Mouse (Mus musculus) heart, embryonic 16.5 days (tissue): ENCODE measurements around the gene Hspa8. TPM values are rescaled to one million over a fixed set of nuclear protein-coding genes. Genes with fewer than 3 reads are reported as not detected.
"Not testable (repeated sequence)": the region's sequence is repeated elsewhere in the genome, so short reads cannot be mapped to it uniquely, and the experiment has no call there.

Experiments used
- ATAC-seq: fragments of 200-750 bp; cut with Nextera tagmentation; replicated peaks from 2 replicates; pipeline ENCODE4 v1.8.0; 2017; ENCODE audit warnings: moderate number of reproducible peaks; ENCODE audit not compliant: insufficient read depth, low FRiP score; ENCODE audit errors: extremely low read depth
- H3K27ac ChIP-seq: fragments of 300-500 bp; sonication (generic); 2 replicates; pipeline ENCODE4 v1.5.1; 2014; ENCODE audit warnings: mild to moderate bottlenecking, low read length, control low read depth, moderate library complexity
- H3K27me3 ChIP-seq: fragments of 300-500 bp; sonication (generic); 2 replicates; pipeline ENCODE4 v1.6.1; 2014; ENCODE audit warnings: low read length, mixed read lengths; ENCODE audit not compliant: control insufficient read depth, insufficient read depth
- H3K36me3 ChIP-seq: fragments of 300-500 bp; sonication (generic); 2 replicates; pipeline ENCODE4 v1.6.1; 2014; ENCODE audit not compliant: control insufficient read depth, insufficient read depth
- H3K4me1 ChIP-seq: fragments of 300-500 bp; sonication (generic); 2 replicates; pipeline ENCODE4 v1.6.1; 2014; ENCODE audit warnings: low read length, mixed read lengths; ENCODE audit not compliant: control insufficient read depth, insufficient read depth
- H3K4me2 ChIP-seq: fragments of 300-500 bp; sonication (generic); 2 replicates; pipeline ENCODE4 v1.6.1; 2014; ENCODE audit warnings: low read depth, mild to moderate bottlenecking, control low read depth, low read length
- H3K4me3 ChIP-seq: fragments of 300-500 bp; sonication (generic); 2 replicates; pipeline ENCODE4 v1.5.1; 2014; ENCODE audit warnings: mild to moderate bottlenecking, control low read depth, low read length
- H3K9ac ChIP-seq: fragments of 300-500 bp; sonication (generic); 2 replicates; pipeline ENCODE4 v1.6.1; 2014; ENCODE audit warnings: low read length, control low read depth
- H3K9me3 ChIP-seq: fragments of 300-500 bp; sonication (generic); replicated peaks from 2 replicates; pipeline ENCODE4 v1.6.1; 2016; ENCODE audit warnings: low read length; ENCODE audit not compliant: control insufficient read depth
- WGBS: fragments of 180-500 bp; shearing (Covaris S2); extraction: QIAGEN DNeasy Blood & Tissue Kit; methylation state at CpG from one replicate; pipeline ENCODE4 v1.1.7; 2014; 5-methylcytosine and 5-hydroxymethylcytosine counted together
- polyA plus RNA-seq: library from polyadenylated mRNA; unstranded; fragments of >200 nt; fragmentation: Nextera tagmentation; extraction: Ambion mirVana; gene quantifications from 2 replicates; pipeline ENCODE4 v1.2.1, GENCODE M21; 2015

Gene Hspa8
- polyA plus RNA-seq, 1 experiment from 2014 or later = 2,064 TPM

- H3K4me3 ChIP-seq = peak overlapping the region; percentile 32
- WGBS = 31% methylated on average over 26 of the region's 26 CpGs
- no peaks in the 10 kb centered on the region for H3K9me3 ChIP-seq
- peak overlapping the region; percentile 74 for H3K27ac ChIP-seq
- no peaks in the 10 kb centered on the region for H3K36me3 ChIP-seq
- H3K9ac ChIP-seq = no peak overlapping the region
- H3K4me1 ChIP-seq = peaks cover 12% of the 10 kb centered on the region
- 0 out of 2 replicates have a peak, but pooled peaks have one; percentile 44 for ATAC-seq
- H3K27me3 ChIP-seq = no peaks in the 10 kb centered on the region
- H3K4me2 ChIP-seq = peak overlapping the region; percentile 56
Observed at GRCm38 (mm10) chr9:40781726-40782581, 18.8 kb upstream of the Hspa8 start.

- WGBS = 29% methylated on average over 13 of the region's 13 CpGs
- Histone ChIP-seq H3K36me3 (no peaks in the 10 kb centered on the region), H3K27me3 (no peaks in the 10 kb centered on the region), H3K4me3 (no peak overlapping the region; the same call in 1 of the 2 replicates), H3K9ac (peak overlapping the region; percentile 13; the same call in 1 of the 2 replicates), H3K27ac (peak overlapping the region; percentile 80), H3K4me1 (peaks cover 12% of the 10 kb centered on the region), H3K4me2 (peak overlapping the region; percentile 22), H3K9me3 (no peaks in the 10 kb centered on the region)
- ATAC-seq = peak; percentile 47; the same call in 1 of the 2 replicates
Observed at GRCm38 (mm10) chr9:40783641-40784373, 17.0 kb upstream of the Hspa8 start.

- 17% methylated on average over 9 of the region's 9 CpGs for WGBS
- Histone ChIP-seq H3K9me3 (no peaks in the 10 kb centered on the region), H3K4me3 (no peak overlapping the region; the same call in 1 of the 2 replicates), H3K27ac (peak overlapping the region; percentile 80), H3K4me1 (peaks cover 12% of the 10 kb centered on the region), H3K4me2 (peak overlapping the region; percentile 22), H3K9ac (no peak overlapping the region), H3K36me3 (no peaks in the 10 kb centered on the region), H3K27me3 (no peaks in the 10 kb centered on the region)
- no peak for ATAC-seq
Observed at GRCm38 (mm10) chr9:40784374-40784967, 16.3 kb upstream of the Hspa8 start.

- Histone ChIP-seq H3K4me2 (no peak overlapping the region), H3K4me3 (no peak overlapping the region), H3K27ac (no peak overlapping the region), H3K9me3 (no peaks in the 10 kb centered on the region), H3K36me3 (no peaks in the 10 kb centered on the region), H3K27me3 (no peaks in the 10 kb centered on the region), H3K4me1 (peaks cover 12% of the 10 kb centered on the region), H3K9ac (no peak overlapping the region)
- no peak for ATAC-seq
- WGBS = 86% methylated on average over 6 of the region's 6 CpGs
Observed at GRCm38 (mm10) chr9:40785452-40785851, 15.3 kb upstream of the Hspa8 start.

GRCm38 (mm10) chr9:40786820-40787219, 14.0 kb upstream of the Hspa8 start:
- H3K4me2 ChIP-seq, H3K36me3 ChIP-seq, H3K27me3 ChIP-seq, ATAC-seq, H3K9ac ChIP-seq, H3K9me3 ChIP-seq, H3K27ac ChIP-seq, H3K4me3 ChIP-seq: not testable (repeated sequence)
- WGBS = 88% methylated on average over 6 of the region's 6 CpGs
- H3K4me1 ChIP-seq = peaks cover 12% of the 10 kb centered on the region

GRCm38 (mm10) chr9:40791864-40792633, 8.7 kb upstream of the Hspa8 start:
- H3K4me3 ChIP-seq = no peak overlapping the region
- H3K9ac ChIP-seq = no peak overlapping the region
- H3K9me3 ChIP-seq = no peaks in the 10 kb centered on the region
- no peak for ATAC-seq
- 64% methylated on average over 6 of the region's 6 CpGs for whole genome bisulfite sequencing
- peaks cover 8% of the 10 kb centered on the region; the same call in 1 of the 2 replicates for H3K4me1 ChIP-seq
- no peaks in the 10 kb centered on the region for H3K36me3 ChIP-seq
- no peak overlapping the region for H3K27ac ChIP-seq
- no peak overlapping the region for H3K4me2 ChIP-seq
- H3K27me3 ChIP-seq = no peaks in the 10 kb centered on the region

GRCm38 (mm10) chr9:40793581-40793980, 7.2 kb upstream of the Hspa8 start:
- no peak overlapping the region for H3K4me2 ChIP-seq
- H3K36me3 ChIP-seq = no peaks in the 10 kb centered on the region
- H3K27me3 ChIP-seq = no peaks in the 10 kb centered on the region
- no peak overlapping the region for H3K4me3 ChIP-seq
- no peak overlapping the region for H3K27ac ChIP-seq
- WGBS = 89% methylated on average over 5 of the region's 5 CpGs
- ATAC-seq = no peak
- H3K9me3 ChIP-seq = no peaks in the 10 kb centered on the region
- H3K9ac ChIP-seq = no peak overlapping the region
- peaks cover 14% of the 10 kb centered on the region for H3K4me1 ChIP-seq

- WGBS = 53% methylated on average over 5 of the region's 5 CpGs
- Histone ChIP-seq H3K9ac (no peak overlapping the region), H3K36me3 (no peaks in the 10 kb centered on the region), H3K9me3 (no peaks in the 10 kb centered on the region), H3K27ac (no peak overlapping the region), H3K4me3 (no peak overlapping the region), H3K4me1 (peaks cover 18% of the 10 kb centered on the region), H3K27me3 (no peaks in the 10 kb centered on the region), H3K4me2 (no peak overlapping the region)
- ATAC-seq = no peak
Observed at GRCm38 (mm10) chr9:40794251-40794650, 6.5 kb upstream of the Hspa8 start.
